Comparison of ENCODE assay signal across 9 mouse cellular contexts in genomic region chr8:73007489-73007888, GRCm38 (mm10).
DNase-seq lines count a peak whose midpoint lies in the region; ATAC-seq and TF ChIP-seq lines count a peak whose summit lies in the region.
"Had no signal": no experiment of that assay in that cellular context is flagged by ENCODE, and none has a peak within 500 bp of the region (broad histone marks: within the 10 kb centered on the region; RNA-seq: fewer than 3 reads in every experiment).

No protein-coding gene starts in this region.

- no peak overlapping the region for H3K27ac ChIP-seq in kidney, adult 2 months (ENCODE audit: insufficient read depth, low read depth, low read length)
- H3K27ac ChIP-seq: liver, embryonic 13.5 days had no signal

- no peak for TF ChIP-seq POLR2A in kidney, adult 2 months (IDR thresholded peaks at IDR 0.05; ENCODE audit: low read depth, low read length)

- ATAC-seq in common myeloid progenitor, adult 5-6 weeks (replicated peaks; ENCODE audit: low read depth, poor library complexity, severe bottlenecking), result 0 out of 2 replicates have a peak, but pooled peaks have one; percentile 47
- no peak for ATAC-seq in monocyte, adult 5-6 weeks (replicated peaks; ENCODE audit: insufficient number of reproducible peaks, low FRiP score, low TSS enrichment, poor library complexity, severe bottlenecking)

- peak; percentile 19; the same call in 1 of the 2 replicates for TF ChIP-seq CTCF in kidney, adult 2 months (conservative IDR thresholded peaks at IDR 0.05; ENCODE audit: insufficient read depth, insufficient read length, low read depth, low read length)

- H3K27me3 ChIP-seq in kidney, adult 2 months (replicated peaks; ENCODE audit: control insufficient read depth, insufficient read depth, low read length), result no peaks in the 10 kb centered on the region
- H3K27me3 ChIP-seq: liver, embryonic 13.5 days had no signal

- peaks cover 3% of the 10 kb centered on the region; the same call in 1 of the 2 replicates for H3K4me1 ChIP-seq in kidney, adult 2 months (ENCODE audit: control insufficient read depth, insufficient read depth, low read length)
- H3K4me1 ChIP-seq: liver, embryonic 13.5 days had no signal

- H3K4me3 ChIP-seq in kidney, adult 2 months (ENCODE audit: insufficient read depth, low read depth, low read length), result no peak overlapping the region
- H3K4me3 ChIP-seq: liver, embryonic 13.5 days had no signal

- 40% methylated on average over 2 of the region's 2 CpGs for WGBS in kidney, adult 2 months

- peak; percentile 9 for DNase-seq in kidney, adult 18-20 months
- DNase-seq in kidney, adult 11 months, result no peak
- peak; percentile 28 for DNase-seq in MN1 (ENCODE audit: low spot score)
- peak; percentile 29 for DNase-seq in kidney, adult 2 months
- peak; percentile 16 for DNase-seq in retina, postnatal 7 days (ENCODE audit: low read depth, low spot score)
- DNase-seq in spleen, adult 18-20 months, result no peak
- DNase-seq: liver, embryonic 13.5 days had no signal

- no peaks in the 10 kb centered on the region for H3K36me3 ChIP-seq in kidney, adult 2 months (ENCODE audit: control insufficient read depth, insufficient read depth, low read length)
- H3K36me3 ChIP-seq: liver, embryonic 13.5 days had no signal

Comparison
In these comparisons a context has a peak if more than half of its experiments do, and no peak if none do; other contexts are left out.
1. DNase-seq: peak in kidney, adult 18-20 months (single experiment), MN1 (single experiment), kidney, adult 2 months (single experiment) and retina, postnatal 7 days (single experiment); none in kidney, adult 11 months (single experiment) and spleen, adult 18-20 months (0 of 2).